Mouse (Mus musculus): Measurements from ENCODE around the gene Ppp1r12b.

GRCm38 (mm10) chr1:134932431-134932830 is 23.3 kb downstream of the Ppp1r12b start:
- TF ChIP-seq CTCF (IDR thresholded peaks at IDR 0.05; ENCODE audit: borderline replicate concordance, control insufficient read depth, extremely low read depth, insufficient read depth, low read length, poor library complexity) (no peak), POLR2A (IDR thresholded peaks at IDR 0.05; ENCODE audit: control insufficient read depth, extremely low read depth, insufficient read depth, low read length, poor library complexity) (no peak)
